Mouse (Mus musculus): ENCODE data around the gene Pacs1. TPM values are rescaled to one million over a fixed set of nuclear protein-coding genes. Genes with fewer than 3 reads are reported as not detected.
"Not testable (repeated sequence)": the region's sequence is repeated elsewhere in the genome, so short reads cannot be mapped to it uniquely, and the experiment has no call there.

Gene Pacs1
- polyA plus RNA-seq, 1 experiment from 2014 or later: 36.3 TPM

- WGBS: 89% methylated on average over 4 of the region's 4 CpGs
- no peak for ATAC-seq (ENCODE audit: low read depth)
- Histone ChIP-seq H3K4me1 (replicated peaks) (peaks cover 49% of the 10 kb centered on the region), H3K9ac (peak overlapping the region; percentile 85), H3K36me3 (peaks cover 42% of the 10 kb centered on the region), H3K4me3 (peak overlapping the region; percentile 86), H3K27me3 (peaks cover 23% of the 10 kb centered on the region), H3K4me2 (peak overlapping the region; percentile 88), H3K9me3 (no peaks in the 10 kb centered on the region), H3K27ac (replicated peaks) (no peak overlapping the region)
Measured at GRCm38 (mm10) chr19:5089324-5089723, 183.6 kb downstream of the Pacs1 start.

DNA sequence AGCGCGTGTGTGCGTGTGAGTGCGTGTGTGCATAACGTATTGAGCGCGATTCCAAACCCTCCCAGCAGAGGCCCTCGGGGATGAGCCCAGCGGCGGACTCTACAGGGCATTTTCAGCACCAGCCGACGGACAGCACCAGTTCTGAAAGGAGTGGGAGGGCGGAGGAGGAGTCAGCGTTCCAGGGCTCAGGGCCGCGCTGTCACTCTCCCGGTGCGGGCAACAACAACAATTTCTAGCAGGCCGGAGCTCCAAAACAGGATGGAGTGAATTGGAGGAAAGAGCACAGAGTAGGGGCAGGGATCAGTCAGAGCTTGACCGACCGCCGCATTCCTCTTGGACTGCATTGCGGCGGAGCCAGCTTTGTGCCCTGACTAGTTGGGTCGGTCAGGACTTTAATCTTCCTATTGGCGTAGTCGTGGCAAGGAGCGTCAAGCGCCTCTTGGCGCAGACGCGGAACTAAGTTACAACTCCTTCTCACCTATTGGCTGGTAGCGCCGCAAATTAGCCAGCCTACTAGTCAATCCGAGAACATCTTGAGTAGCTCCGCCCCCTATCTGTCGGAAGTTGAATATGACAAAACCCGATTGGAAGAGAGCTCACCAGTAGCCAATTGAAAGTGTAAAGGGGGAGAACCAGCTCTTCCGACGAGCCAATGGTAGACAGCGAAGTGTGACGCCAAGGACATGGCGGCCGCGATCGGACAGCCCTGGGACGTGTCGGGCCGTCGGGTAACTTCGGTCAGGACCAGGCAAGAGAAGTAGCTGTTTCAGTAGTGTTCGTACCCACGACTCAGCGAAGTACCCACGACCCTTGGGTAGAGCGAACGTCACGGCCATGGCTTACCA lies 184.8 kb downstream of the Pacs1 start, which contains the start of gene Yif1a:
TSS of gene Yif1a (plus strand) at position 655 of the 845 bp plus-strand sequence.
- WGBS: under 1% methylated on average over 58 of the region's 58 CpGs
- peaks cover 36% of the 10 kb centered on the region for H3K4me1 ChIP-seq (replicated peaks)
- H3K4me2 ChIP-seq: peak within 1 kb of the TSS; percentile 88
- H3K36me3 ChIP-seq: peaks cover 34% of the 10 kb centered on the region
- H3K9me3 ChIP-seq: no peaks in the 10 kb centered on the region
- peak within 1 kb of the TSS; percentile 85 for H3K9ac ChIP-seq
- H3K4me3 ChIP-seq: peak within 1 kb of the TSS; percentile 86
- H3K27me3 ChIP-seq: peaks cover 35% of the 10 kb centered on the region
- H3K27ac ChIP-seq (replicated peaks): peak within 1 kb of the TSS; percentile 90
- ATAC-seq (ENCODE audit: low read depth): peak; percentile 91

GRCm38 (mm10) chr19:5086533-5086932 lies 186.4 kb downstream of the Pacs1 start:
- H3K9me3 ChIP-seq; H3K27ac ChIP-seq (replicated peaks); H3K9ac ChIP-seq; H3K4me3 ChIP-seq; ATAC-seq (ENCODE audit: low read depth); H3K4me2 ChIP-seq: not testable (repeated sequence)
- Histone ChIP-seq H3K4me1 (replicated peaks) (peaks cover 32% of the 10 kb centered on the region), H3K36me3 (peaks cover 18% of the 10 kb centered on the region), H3K27me3 (peaks cover 51% of the 10 kb centered on the region)
- WGBS: 54% methylated on average over 4 of the region's 4 CpGs

DNA sequence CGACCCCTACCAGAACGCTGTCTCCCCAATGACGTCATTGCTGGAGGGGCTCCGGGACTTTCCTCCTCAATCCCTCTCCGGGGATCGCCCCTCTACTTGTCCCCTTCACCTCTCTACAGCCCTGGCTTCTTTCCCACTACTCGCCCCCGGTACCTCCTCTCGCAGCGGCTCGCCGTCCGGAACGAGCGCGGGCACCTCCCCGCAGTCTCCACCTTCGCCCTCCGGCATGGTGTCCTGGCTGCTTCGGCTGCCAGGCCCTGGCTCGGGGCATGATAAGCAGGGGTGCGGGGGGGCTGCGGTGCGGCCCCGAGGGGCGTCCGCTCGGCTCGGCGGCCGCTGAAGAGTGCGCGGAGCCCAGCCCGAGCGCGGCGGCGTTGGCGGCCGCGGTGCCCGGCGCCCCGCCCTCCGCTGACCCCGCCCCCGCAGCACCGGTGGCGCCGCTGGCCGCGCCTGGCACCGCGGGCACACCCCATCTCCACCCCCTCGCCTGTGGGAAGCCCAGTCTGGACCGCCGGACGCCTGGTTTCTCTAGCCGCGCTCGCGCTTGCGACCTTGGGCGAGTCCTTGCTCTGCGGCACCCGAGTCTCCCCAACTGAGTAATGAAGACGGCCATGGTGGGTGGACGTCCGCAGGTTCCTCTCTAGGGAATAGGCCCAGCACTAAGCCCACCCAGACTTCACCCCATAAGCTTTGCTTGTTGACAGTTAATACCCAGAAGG lies 187.6 kb downstream of the Pacs1 start, which contains the start of gene Tmem151a:
TSS of gene Tmem151a (minus strand) at position 387 of the 719 bp plus-strand sequence.
- Histone ChIP-seq H3K9ac (peak within 1 kb of the TSS; percentile 78), H3K27ac (replicated peaks) (no peak within 1 kb of the TSS), H3K27me3 (peaks cover 63% of the 10 kb centered on the region), H3K9me3 (no peaks in the 10 kb centered on the region), H3K4me3 (peak within 1 kb of the TSS; percentile 54), H3K4me2 (peak within 1 kb of the TSS; percentile 78), H3K36me3 (0 out of 2 replicates have a peak, but pooled peaks cover 7% of the 10 kb centered on the region), H3K4me1 (replicated peaks) (peaks cover 32% of the 10 kb centered on the region)
- WGBS: under 1% methylated on average over 67 of the region's 69 CpGs
- no peak for ATAC-seq (ENCODE audit: low read depth)

- H3K4me1 ChIP-seq (replicated peaks): peaks cover 32% of the 10 kb centered on the region
- no peak for ATAC-seq (ENCODE audit: low read depth)
- peaks cover 68% of the 10 kb centered on the region for H3K27me3 ChIP-seq
- no peaks in the 10 kb centered on the region for H3K9me3 ChIP-seq
- peak overlapping the region; percentile 78 for H3K9ac ChIP-seq
- WGBS: 7% methylated on average over 15 of the region's 15 CpGs
- H3K36me3 ChIP-seq: 0 out of 2 replicates have a peak, but pooled peaks cover 3% of the 10 kb centered on the region
- H3K4me3 ChIP-seq: peak overlapping the region; percentile 54
- no peak overlapping the region for H3K27ac ChIP-seq (replicated peaks)
- H3K4me2 ChIP-seq: peak overlapping the region; percentile 78
Measured at GRCm38 (mm10) chr19:5084834-5085144, 188.1 kb downstream of the Pacs1 start.

DNA sequence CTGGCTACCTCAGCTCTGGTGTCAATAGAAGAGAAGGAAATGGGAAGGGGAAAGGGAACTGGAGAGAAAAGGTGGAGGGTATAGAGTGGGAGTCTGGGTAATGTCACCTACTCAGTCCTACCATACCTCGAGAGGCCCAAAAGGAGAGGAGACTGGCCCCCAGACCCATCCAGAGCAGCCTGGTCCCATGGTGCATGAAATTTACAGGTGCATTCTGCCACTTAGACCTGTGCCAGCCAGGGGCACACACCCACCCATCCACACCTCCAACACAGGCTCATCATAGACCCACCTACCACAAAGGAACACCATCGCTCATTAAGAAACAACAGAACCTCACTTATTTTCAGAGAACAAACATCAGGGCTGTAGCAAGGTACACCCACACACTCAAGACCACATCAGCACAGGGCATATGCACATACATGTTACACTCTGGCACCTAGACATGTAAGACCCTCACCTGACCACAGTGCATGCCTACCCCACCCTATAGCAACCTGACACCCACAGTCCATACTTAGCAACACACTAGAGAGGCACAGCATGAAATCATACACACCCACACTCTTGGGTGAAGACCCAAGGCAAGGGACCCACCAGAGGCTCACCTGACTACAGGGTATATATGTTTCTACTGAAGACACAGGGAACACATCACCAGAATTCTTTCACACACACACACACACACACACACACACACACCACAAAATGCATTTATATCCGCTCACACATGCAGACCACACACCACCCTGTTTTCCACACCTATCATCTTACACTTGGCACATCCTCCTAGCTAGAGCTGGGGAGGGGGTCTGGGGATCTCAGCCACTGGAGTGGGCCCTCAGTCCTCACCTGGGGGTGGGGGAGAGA lies 188.7 kb downstream of the Pacs1 start:
- peak overlapping the region; percentile 54 for H3K4me3 ChIP-seq
- H3K27me3 ChIP-seq: peaks cover 74% of the 10 kb centered on the region
- peak overlapping the region; percentile 78 for H3K9ac ChIP-seq
- no peak overlapping the region for H3K27ac ChIP-seq (replicated peaks)
- H3K9me3 ChIP-seq: no peaks in the 10 kb centered on the region
- no peak for ATAC-seq (ENCODE audit: low read depth)
- peaks cover 27% of the 10 kb centered on the region for H3K4me1 ChIP-seq (replicated peaks)
- H3K36me3 ChIP-seq: no peaks in the 10 kb centered on the region
- 69% methylated on average over 3 of the region's 3 CpGs for WGBS
- peak overlapping the region; percentile 78 for H3K4me2 ChIP-seq

Small RNAs within 50 kb of the gene (microRNA-seq; reads per million reads assigned to microRNA genes)
- not detected for gene Gm27468

Other genes starting within 250 kb of the Pacs1 start
- 7.9 TPM in 2 replicates for gene Slc29a2, start 249.3 kb downstream of the Pacs1 start, polyA plus RNA-seq (2015; fragmentation: Nextera tagmentation; extraction: Ambion mirVana)
- 61.1 and 64.5 TPM in 2 replicates for gene B4gat1, start 234.3 kb downstream of the Pacs1 start, polyA plus RNA-seq (2015; fragmentation: Nextera tagmentation; extraction: Ambion mirVana)
- 3.1 and 5.1 TPM in 2 replicates for gene AC124502.3, start 234.2 kb downstream of the Pacs1 start, polyA plus RNA-seq (2015; fragmentation: Nextera tagmentation; extraction: Ambion mirVana)
- gene Brms1, start 231.8 kb downstream of the Pacs1 start, polyA plus RNA-seq (2015; fragmentation: Nextera tagmentation; extraction: Ambion mirVana): 43.5 and 51.7 TPM in 2 replicates
- gene Rin1, start 222.6 kb downstream of the Pacs1 start, polyA plus RNA-seq (2015; fragmentation: Nextera tagmentation; extraction: Ambion mirVana): 1.4 TPM in 2 replicates
- 26.3 and 28.2 TPM in 2 replicates for gene Cd248, start 205.0 kb downstream of the Pacs1 start, polyA plus RNA-seq (2015; fragmentation: Nextera tagmentation; extraction: Ambion mirVana)
- 8.4 and 10.1 TPM in 2 replicates for gene Tmem151a, start 187.6 kb downstream of the Pacs1 start, polyA plus RNA-seq (2015; fragmentation: Nextera tagmentation; extraction: Ambion mirVana)
- 51.3 and 67.5 TPM in 2 replicates for gene Yif1a, start 184.6 kb downstream of the Pacs1 start, polyA plus RNA-seq (2015; fragmentation: Nextera tagmentation; extraction: Ambion mirVana)
- 267 and 318 TPM in 2 replicates for gene Cnih2, start 174.6 kb downstream of the Pacs1 start, polyA plus RNA-seq (2015; fragmentation: Nextera tagmentation; extraction: Ambion mirVana)
- 211 and 234 TPM in 2 replicates for gene Rab1b, start 166.0 kb downstream of the Pacs1 start, polyA plus RNA-seq (2015; fragmentation: Nextera tagmentation; extraction: Ambion mirVana)
- 73.7 and 80.2 TPM in 2 replicates for gene Klc2, start 154.6 kb downstream of the Pacs1 start, polyA plus RNA-seq (2015; fragmentation: Nextera tagmentation; extraction: Ambion mirVana)
- 344 and 351 TPM in 2 replicates for gene Sf3b2, start 22.3 kb upstream of the Pacs1 start, polyA plus RNA-seq (2015; fragmentation: Nextera tagmentation; extraction: Ambion mirVana)
- 34.1 and 34.6 TPM in 2 replicates for gene Gal3st3, start 25.2 kb upstream of the Pacs1 start, polyA plus RNA-seq (2015; fragmentation: Nextera tagmentation; extraction: Ambion mirVana)
- gene Catsper1, start 62.6 kb upstream of the Pacs1 start, polyA plus RNA-seq (2015; fragmentation: Nextera tagmentation; extraction: Ambion mirVana): not detected in 2 replicates
- 8.9 and 9.7 TPM in 2 replicates for gene Cst6, start 76.5 kb upstream of the Pacs1 start, polyA plus RNA-seq (2015; fragmentation: Nextera tagmentation; extraction: Ambion mirVana)
- gene Eif1ad, start 93.6 kb upstream of the Pacs1 start, polyA plus RNA-seq (2015; fragmentation: Nextera tagmentation; extraction: Ambion mirVana): 51.1 and 55.2 TPM in 2 replicates
- 311 and 317 TPM in 2 replicates for gene Banf1, start 94.0 kb upstream of the Pacs1 start, polyA plus RNA-seq (2015; fragmentation: Nextera tagmentation; extraction: Ambion mirVana)
- gene Sart1, start 115.6 kb upstream of the Pacs1 start, polyA plus RNA-seq (2015; fragmentation: Nextera tagmentation; extraction: Ambion mirVana): 72.2 and 74.8 TPM in 2 replicates
- gene Tsga10ip, start 129.4 kb upstream of the Pacs1 start, polyA plus RNA-seq (2015; fragmentation: Nextera tagmentation; extraction: Ambion mirVana): 0.20 TPM in 1 of 2 replicates, not detected in the other
- 318 and 326 TPM in 2 replicates for gene Drap1, start 151.9 kb upstream of the Pacs1 start, polyA plus RNA-seq (2015; fragmentation: Nextera tagmentation; extraction: Ambion mirVana)
- 69.5 and 75.5 TPM in 2 replicates for gene AI837181, start 152.0 kb upstream of the Pacs1 start, polyA plus RNA-seq (2015; fragmentation: Nextera tagmentation; extraction: Ambion mirVana)
- gene Fosl1, start 174.4 kb upstream of the Pacs1 start, polyA plus RNA-seq (2015; fragmentation: Nextera tagmentation; extraction: Ambion mirVana): 0.59 TPM in 1 of 2 replicates, not detected in the other
- 10.7 and 11.1 TPM in 2 replicates for gene Ccdc85b, start 184.8 kb upstream of the Pacs1 start, polyA plus RNA-seq (2015; fragmentation: Nextera tagmentation; extraction: Ambion mirVana)
- gene Fibp, start 187.5 kb upstream of the Pacs1 start, polyA plus RNA-seq (2015; fragmentation: Nextera tagmentation; extraction: Ambion mirVana): 163 and 164 TPM in 2 replicates
- gene Ctsw, start 195.4 kb upstream of the Pacs1 start, polyA plus RNA-seq (2015; fragmentation: Nextera tagmentation; extraction: Ambion mirVana): 3.2 and 5.6 TPM in 2 replicates
- gene Efemp2, start 200.8 kb upstream of the Pacs1 start, polyA plus RNA-seq (2015; fragmentation: Nextera tagmentation; extraction: Ambion mirVana): 56.9 and 60.8 TPM in 2 replicates
- gene Mus81, start 215.3 kb upstream of the Pacs1 start, polyA plus RNA-seq (2015; fragmentation: Nextera tagmentation; extraction: Ambion mirVana): 40.4 and 43.2 TPM in 2 replicates
- gene Cfl1, start 217.3 kb upstream of the Pacs1 start, polyA plus RNA-seq (2015; fragmentation: Nextera tagmentation; extraction: Ambion mirVana): 3,494 and 3,643 TPM in 2 replicates
- not detected in 2 replicates for gene 1700020D05Rik, start 230.7 kb upstream of the Pacs1 start, polyA plus RNA-seq (2015; fragmentation: Nextera tagmentation; extraction: Ambion mirVana)
- 69.9 and 74.3 TPM in 2 replicates for gene Snx32, start 237.4 kb upstream of the Pacs1 start, polyA plus RNA-seq (2015; fragmentation: Nextera tagmentation; extraction: Ambion mirVana)